Mouse (Mus musculus) retina, adult 2 months (tissue): ENCODE results near the gene Trappc6b.
A peak's percentile ranks its signal among the peaks of the same experiment; 100 is the strongest.

Experiments used
- DNase-seq: peaks from one replicate; pipeline ENCODE4 v3.0.0-alpha.2; 2012; ENCODE audit warnings: low read depth, low spot score

Gene Trappc6b

DNA sequence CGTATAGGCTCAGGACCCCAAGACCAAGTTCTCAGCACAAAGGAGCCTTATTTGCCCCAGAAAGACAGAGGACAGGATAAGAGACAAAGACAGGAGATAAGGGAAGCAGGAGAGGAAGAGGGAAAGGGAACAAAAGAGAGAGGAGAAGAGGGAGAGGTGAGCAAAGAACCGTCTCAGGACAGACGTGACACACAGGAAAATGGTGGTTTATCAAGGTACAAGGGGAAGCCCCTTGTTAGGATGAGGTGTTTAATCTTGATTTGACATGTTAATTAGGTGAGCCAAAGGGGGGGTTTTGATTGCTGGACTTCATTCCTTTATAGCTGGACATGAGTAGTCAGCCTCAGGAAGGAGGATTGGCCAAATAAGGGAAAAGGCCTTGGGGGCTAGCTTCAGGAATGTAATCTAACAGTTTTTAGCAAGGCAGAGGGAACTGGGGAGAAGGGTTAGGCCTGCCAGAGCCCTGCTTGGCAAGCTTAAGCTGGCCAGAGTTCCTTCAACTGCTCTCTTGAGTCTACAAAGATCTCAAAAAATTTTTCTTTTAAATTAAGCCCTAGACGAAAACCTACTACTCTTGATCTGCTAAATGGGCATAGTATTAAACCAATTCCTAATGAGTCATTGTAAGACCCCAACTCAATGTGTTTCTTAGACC is 5.9 kb downstream of the Trappc6b start:
- DNase-seq = no peak

DNA sequence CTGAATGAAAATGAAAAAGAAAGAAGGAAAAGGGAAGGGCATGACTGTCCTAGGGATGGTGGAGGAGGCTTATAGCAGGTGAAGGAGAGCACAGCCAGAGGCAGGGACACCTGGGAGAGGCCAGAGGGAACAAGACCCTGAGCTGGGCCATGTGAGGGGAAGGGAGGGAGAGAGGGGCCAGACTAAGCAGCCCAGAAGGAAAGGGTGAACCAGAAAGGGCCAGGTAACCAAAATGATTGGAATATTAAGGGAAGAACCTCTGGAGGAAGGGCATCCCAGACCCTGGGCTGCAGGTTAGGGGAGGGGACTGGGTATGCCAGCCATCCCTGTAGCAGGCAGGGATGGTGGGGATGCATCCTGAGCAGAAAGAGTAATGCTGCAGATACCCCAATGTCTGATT is 7.3 kb downstream of the Trappc6b start:
- no peak for DNase-seq

DNA sequence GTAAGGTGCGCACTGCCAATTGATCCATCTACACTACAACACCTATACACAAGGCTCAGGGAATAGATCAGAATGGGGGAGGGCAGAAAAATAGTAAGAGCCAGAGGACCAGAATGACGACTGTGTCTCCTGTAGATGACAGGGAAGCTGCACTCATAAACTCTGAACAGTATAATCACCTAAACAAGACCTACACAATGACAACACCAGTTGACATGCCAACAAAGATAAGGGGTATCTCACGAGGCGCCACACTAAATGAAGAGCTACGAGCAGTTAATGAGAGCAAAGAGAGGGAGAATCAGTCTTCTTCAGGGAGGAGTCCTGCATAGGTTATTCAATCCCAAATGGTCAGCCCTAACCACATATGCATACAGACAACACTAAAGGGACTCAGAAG is 8.1 kb downstream of the Trappc6b start:
- no peak for DNase-seq

DNA sequence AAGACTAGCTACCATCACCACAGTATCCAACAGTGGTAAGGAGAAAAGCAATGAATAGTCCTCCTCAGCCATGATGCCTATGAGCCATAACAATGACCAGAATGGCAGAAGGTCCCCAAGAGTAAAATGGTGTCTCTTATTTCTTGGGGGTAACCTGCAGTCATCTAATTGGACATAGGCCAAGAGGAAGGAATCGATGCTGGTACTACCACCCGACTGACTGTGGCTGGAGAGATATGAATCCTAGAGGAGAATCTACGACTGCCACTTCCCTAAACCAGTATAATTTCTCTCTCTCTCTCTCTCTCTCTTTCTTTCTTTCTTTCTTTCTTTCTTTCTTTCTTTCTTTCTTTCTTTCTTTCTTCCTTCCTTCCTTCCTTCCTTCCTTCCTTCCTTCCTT is 8.8 kb downstream of the Trappc6b start:
- no peak for DNase-seq

DNA sequence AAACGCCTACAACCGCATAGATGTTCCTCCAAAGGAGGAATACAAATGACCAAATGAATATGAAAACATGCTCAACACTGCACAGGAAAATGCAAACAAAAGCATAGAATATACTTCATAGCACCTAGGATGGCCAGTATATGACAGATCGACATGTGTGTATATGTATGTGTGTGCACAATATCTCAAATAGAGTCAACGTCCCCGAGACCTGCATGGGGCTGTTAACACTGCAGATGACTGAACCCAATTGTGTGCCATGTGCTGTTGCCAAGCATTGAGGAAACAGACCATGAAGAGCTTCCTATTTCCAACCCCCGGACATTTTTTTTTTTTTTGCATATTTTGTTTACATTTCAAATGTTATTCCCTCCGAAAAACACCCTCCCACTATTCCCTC is 20.4 kb downstream of the Trappc6b start:
- no peak for DNase-seq

DNA sequence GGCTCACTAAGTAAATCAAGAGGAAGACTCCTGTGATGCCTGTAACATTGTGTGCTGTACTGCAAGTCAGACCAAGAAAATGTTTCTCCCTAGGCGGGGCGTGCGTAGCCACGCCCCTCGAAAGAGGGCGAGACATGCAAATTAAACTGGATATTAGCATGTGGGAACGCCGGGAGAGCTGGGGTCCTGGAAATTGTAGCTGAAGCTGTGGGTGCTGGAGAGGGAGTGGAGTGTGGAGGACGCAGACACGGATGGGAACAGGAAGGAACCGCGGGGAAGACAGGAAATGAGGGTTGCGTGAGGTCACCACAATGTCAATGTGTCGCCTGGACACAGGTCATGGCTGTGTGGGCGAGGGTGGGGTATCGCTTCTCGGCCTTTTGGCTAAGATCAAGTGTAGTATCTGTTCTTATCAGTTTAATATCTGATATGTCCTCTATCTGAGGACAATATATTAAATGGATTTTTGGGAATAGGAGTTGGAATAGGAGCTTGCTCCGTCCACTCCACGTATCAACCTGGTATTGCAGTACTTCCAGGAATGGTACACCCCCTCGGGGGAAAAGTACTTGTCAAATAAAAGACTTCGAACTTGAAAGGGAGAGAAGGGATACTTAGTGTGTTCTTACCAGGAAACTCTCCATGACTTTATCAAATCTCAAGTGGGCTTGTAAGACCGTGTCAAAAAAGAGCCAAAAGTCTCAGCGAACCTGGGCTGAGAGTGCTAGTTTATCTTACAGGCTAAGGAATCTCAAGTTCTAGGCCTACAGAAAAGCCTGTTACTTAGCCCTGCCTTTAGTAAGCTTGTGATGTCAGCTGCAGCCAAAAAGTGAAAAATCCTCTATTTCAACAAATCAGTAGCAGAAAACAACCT is 21.1 kb downstream of the Trappc6b start:
- DNase-seq = no peak

DNA sequence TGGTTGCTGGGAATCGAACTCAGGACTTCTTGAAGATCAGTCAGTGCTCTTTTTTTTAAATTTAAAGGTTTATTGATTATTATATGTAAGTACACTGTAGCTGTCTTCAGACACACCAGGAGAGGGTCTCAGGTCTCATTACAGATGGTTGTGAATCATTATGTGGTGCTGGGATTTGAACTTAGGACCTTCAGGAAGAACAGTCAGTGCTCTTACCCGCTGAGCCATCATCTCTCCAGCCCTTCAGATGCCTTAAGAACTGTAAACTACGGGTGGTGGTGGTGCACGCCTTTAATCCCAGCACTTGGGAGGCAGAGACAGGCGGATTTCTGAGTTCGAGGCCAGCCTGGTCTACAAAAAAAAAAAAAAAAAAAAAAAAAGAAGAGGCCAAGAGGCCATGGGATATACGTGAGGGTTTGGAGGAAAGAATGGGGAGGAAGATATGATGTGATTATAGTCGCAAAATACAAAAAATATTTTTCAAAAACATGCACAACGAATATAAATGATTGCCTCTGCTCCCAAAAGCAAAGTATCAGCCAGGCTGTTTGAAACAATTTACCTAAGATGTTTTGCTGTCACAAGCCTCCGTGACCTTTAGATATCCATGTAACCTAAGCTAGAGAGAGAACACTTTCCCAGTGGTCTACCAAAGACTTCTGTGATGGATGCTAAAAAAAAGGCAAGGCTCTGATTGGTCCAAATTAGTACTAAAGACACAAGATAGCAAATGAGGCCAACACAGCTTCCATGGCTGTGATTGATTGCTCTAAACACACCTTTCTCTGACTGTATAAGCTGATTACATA is 21.9 kb downstream of the Trappc6b start:
- no peak for DNase-seq

DNA sequence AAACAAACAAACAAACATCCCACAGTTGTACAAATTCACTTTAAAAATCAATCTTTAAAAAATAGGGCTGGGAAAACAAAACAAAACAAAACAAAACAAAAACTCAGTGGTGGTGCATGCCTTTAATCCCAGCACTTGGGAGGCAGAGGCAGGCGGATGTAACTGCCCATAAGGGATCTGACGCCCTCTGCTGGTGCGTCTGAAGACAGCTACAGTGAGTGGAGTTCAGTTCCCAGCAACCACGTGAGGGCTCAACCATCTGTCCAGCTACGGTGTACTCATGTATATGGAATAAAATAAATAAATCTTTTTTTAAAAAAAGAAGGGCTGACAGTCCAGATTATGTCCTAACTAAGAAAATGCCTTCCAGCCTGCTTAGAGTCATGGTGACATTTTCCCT is 29.2 kb downstream of the Trappc6b start:
- no peak for DNase-seq

DNA sequence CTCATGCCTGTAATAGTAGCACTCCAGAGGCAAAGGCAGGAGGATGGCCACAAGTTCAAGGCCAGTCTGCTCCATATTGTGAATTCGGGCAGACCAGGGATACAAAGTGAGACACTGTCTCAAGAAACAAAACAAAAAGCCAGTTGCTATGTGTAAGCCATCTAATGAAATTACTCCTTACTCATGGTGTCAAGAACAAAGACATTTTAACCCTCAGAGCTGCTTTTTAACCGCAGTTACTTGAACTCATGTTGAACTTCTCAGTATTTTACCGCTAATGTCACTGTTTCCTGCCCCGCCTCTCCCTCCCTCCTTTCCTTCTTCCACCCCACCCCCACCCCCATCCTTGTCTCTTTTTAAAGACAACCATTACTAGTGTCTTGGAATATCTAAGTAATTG is 40.0 kb downstream of the Trappc6b start:
- DNase-seq = no peak

DNA sequence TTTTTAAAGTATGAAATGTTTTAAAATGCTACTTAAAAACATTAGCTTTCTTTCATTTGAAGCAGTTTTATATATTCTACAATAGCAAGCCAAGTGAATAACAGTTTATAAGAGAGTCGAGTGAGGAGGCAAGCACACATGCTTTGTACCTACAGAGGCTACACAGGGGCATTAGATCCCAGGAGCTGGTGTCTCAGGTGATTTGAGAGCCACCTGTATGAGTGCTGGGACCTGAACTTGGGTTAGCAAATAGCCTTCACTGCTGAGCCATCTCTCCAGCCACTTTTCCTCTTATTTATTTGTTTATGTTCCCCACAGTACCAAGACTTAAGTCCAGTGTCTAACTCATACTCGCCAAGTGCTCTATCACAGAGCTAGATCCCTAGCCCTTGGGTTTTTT is 41.4 kb downstream of the Trappc6b start:
- DNase-seq = no peak

DNA sequence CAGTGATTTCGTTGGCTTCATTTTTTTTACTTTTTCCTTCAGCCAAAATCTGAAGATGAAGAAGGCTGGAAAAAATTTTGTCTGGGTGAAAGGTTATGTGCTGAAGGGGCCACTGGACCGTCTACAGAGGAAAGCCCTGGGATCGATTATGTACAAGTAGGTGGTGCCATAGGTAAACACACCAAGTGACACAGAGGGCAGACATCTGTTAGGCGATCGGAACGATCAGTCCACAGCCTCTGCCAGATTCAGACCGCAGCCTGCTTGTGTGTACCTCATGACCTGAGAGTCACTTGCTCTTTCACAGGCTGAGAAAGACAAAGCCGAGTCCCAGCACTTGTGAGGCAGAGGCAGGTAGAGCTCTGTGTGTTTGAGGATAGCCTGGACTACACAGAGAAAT is 43.3 kb downstream of the Trappc6b start:
- DNase-seq = no peak

DNA sequence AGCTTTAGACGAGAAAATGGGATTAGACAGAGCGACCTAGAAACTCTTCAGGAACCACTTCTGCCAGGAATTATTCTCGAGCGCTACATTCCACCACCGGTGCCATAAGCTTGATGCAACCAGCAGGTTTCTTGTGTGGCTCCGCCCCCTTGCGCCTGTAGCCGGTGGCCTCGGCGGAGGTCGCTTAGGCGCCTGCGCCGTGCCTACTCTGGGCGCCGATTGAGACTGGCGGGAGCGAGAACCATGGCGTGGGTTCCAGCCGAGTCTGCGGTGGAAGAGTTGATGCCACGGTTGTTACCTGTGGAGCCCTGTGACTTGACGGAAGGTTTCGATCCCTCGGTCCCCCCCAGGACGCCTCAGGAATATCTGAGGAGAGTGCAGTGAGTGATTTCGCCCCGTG is 48.0 kb downstream of the Trappc6b start, which contains the start of gene Gemin2:
Gene Gemin2, plus strand, starts transcription at position 160 of the 400 bp plus-strand sequence.
- peak; percentile 82 for DNase-seq

DNA sequence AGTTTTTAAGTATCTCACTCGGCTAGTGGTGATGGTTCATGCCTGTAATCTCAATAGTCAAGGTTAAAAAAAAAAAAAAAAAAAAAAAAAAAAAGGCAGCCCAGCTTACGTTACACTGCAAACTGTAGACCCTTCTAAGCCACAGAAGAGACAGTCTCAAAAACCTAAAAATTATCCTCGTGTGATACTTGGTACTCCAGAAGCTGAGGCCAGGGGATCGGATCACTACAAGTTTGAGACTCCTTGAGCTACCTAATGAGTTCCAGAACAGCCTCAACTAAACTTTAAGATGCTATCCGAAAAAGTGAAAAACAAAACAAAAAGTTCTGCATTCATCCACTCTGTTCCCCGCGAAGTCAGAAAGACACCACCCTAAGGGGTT is 48.6 kb downstream of the Trappc6b start:
- no peak for DNase-seq

DNA sequence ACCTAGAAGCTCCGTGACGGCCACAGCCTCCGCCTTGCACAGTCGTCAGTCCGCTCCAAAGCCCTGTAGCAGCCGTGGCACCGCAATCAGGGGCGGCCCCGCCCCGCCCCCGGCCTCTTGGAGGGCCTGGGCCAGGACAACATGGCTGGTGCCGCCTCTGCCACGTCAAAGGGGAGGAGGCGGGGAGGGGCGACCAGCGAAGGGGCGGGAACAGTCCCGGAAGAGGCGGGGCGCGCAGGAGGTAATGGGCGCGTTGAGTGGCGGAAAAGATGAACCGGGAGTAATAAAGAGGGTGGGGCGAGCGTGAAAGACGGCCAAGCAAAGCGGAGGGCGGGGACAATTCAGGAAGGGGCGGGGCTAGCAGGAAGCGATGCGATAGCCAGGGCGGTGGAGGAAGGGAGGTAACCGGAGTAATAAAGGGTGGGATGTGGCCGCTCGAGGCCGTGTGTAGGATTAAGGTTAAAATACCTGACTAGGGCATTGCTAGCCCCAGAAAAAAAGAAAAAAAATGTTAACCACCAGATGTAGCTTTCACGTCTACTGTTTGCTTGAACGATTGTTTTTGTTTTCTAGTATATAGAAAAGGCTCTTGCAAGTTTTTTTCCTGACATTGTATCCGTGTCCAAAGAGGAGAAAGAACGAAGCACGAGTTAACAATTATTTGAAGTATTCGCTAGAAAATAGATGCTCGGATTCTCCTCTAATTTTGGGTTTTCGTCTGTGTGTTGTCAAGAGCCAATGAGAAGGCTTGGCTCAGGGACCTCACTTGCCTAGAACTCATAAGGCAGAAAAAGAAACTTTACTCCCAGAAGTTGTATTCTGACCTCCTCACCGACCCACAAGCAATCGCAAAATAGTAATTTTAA is 49.2 kb downstream of the Trappc6b start, which contains the start of gene Sec23a:
Gene Sec23a, minus strand, starts transcription at position 174 of the 866 bp plus-strand sequence.
- peak; percentile 93 for DNase-seq

DNA sequence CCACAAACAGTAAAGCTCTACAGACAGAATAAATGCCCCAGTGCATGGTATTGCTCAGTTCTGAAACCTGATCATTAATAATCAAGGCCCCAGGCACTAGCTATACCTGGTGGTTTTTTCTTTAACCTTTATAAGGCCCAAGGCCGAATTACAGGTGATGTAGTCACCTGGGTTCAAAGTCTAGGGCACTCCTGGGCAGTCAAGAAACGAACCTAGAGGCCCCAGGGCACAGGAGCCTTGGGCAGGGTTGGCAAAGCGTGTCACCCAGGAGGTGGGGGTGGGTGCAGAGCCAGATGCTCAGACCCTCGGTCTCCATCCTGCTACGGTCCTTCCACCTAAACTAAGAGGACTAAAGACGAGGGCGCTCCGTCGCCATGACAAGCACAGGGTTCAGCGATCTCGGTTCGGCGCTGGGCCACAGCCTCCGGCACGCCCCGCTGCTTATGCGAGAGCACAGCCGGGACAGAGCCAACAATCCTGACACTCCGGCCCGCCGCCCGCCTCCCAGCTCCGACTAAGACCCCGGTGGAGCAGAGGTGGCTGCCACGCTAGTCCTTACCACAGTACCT is 49.9 kb downstream of the Trappc6b start:
- no peak for DNase-seq

DNA sequence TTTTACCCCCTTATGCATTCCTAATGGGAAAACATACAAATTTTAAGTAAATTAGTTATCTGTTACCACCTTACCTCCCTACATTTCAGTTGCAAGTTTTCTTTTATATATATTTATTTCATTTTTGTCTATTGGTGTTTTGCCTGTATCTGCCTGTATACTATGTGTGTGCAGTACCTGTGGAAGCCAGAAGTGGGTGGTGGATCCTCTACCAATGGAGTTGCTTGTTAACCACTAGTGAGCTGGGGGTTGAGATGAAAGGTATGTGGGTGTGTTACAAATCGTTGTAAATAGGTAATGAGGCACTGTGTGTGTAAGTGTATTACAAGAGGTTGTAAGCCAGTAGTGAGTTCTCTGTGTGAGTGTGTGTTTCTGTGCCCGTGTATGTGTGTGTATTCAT is 50.8 kb downstream of the Trappc6b start:
- no peak for DNase-seq
